Mouse (Mus musculus) MEL (cell line): ENCODE measurements around the gene Cox17. TPM values are rescaled to one million over a fixed set of nuclear protein-coding genes. Genes with fewer than 3 reads are reported as not detected.

Source experiments
- DNase-seq: peaks from one replicate; pipeline ENCODE4 v3.0.0; 2011; ENCODE audit warnings: low read depth, low spot score
- H3K27ac ChIP-seq: 2 replicates; pipeline ENCODE4 v1.5.1; 2012; ENCODE audit warnings: low read depth, mild to moderate bottlenecking, control low read depth, low read length, moderate library complexity; ENCODE audit not compliant: control insufficient read depth
- H3K27me3 ChIP-seq, 2 experiments: fragments of 150-350 bp in 1 of 2; sonication (generic) in 1 of 2; 2 replicates each; pipeline ENCODE4 v1.6.1; 2012; ENCODE audit warnings: low read length in 2 of 2, mild to moderate bottlenecking in 2 of 2, improper control_type of control experiment in 1 of 2, moderate library complexity in 1 of 2; ENCODE audit not compliant: insufficient read depth in 2 of 2, control insufficient read depth in 1 of 2
- H3K36me3 ChIP-seq, 2 experiments: 2 replicates each; pipeline ENCODE4 v1.6.1; 2012 to 2014; ENCODE audit warnings: low read length in 2 of 2, improper control_type of control experiment in 1 of 2, inconsistent platforms in 1 of 2, mild to moderate bottlenecking in 1 of 2; ENCODE audit not compliant: insufficient read depth in 2 of 2, control insufficient read depth in 1 of 2
- H3K4me1 ChIP-seq, 2 experiments: fragments of 150-350 bp in 1 of 2; sonication (generic) in 1 of 2; 2 replicates each; pipeline ENCODE4 v1.6.1; 2012; ENCODE audit warnings: low read length in 2 of 2, improper control_type of control experiment in 1 of 2, mild to moderate bottlenecking in 1 of 2; ENCODE audit not compliant: insufficient read depth in 2 of 2, control insufficient read depth in 1 of 2
- H3K4me3 ChIP-seq, 2 experiments: fragments of 150-350 bp in 1 of 2; sonication (generic) in 1 of 2; 2 replicates each; pipeline ENCODE4 v1.5.1; 2012; ENCODE audit warnings: low read depth in 2 of 2, low read length in 2 of 2, mild to moderate bottlenecking in 2 of 2, moderate library complexity in 2 of 2, control low read depth in 1 of 2, improper control_type of control experiment in 1 of 2; ENCODE audit not compliant: control insufficient read depth in 1 of 2, insufficient read depth in 1 of 2
- H3K79me2 ChIP-seq: 2 replicates; pipeline ENCODE4 v1.6.1; 2012; ENCODE audit warnings: mild to moderate bottlenecking, low read length, moderate library complexity; ENCODE audit not compliant: control insufficient read depth, poor library complexity, insufficient read depth
- H3K9ac ChIP-seq: 2 replicates; pipeline ENCODE4 v1.6.1; 2012; ENCODE audit warnings: low read depth, mild to moderate bottlenecking, control low read depth, low read length, moderate library complexity; ENCODE audit not compliant: control insufficient read depth, poor library complexity, severe bottlenecking
- H3K9me3 ChIP-seq: fragments of 150-350 bp; sonication (generic); replicated peaks from 2 replicates; pipeline ENCODE4 v1.6.1; 2012; ENCODE audit warnings: mild to moderate bottlenecking, low read length, improper control_type of control experiment, moderate library complexity; ENCODE audit not compliant: insufficient read depth
- CHD1 ChIP-seq: IDR thresholded peaks from 2 replicates; pipeline ENCODE4 v1.6.1; 2012; ENCODE audit warnings: low read depth, mild to moderate bottlenecking, inconsistent platforms, low read length, improper control_type of control experiment
- CHD2 ChIP-seq: IDR thresholded peaks from 2 replicates; pipeline ENCODE4 v1.6.1; 2011; ENCODE audit warnings: low read length, improper control_type of control experiment
- CTCF ChIP-seq, 3 experiments: IDR thresholded peaks in 2 of 3; conservative IDR thresholded peaks in 1 of 3; 2 replicates each; pipeline ENCODE4 v1.5.1; 2011 to 2012; ENCODE audit warnings: low read length in 3 of 3, low read depth in 2 of 3, mild to moderate bottlenecking in 2 of 3, improper control_type of control experiment in 1 of 3, inconsistent platforms in 1 of 3, mixed read lengths in 1 of 3, moderate library complexity in 1 of 3; ENCODE audit not compliant: control insufficient read depth in 1 of 3, insufficient read depth in 1 of 3, poor library complexity in 1 of 3, severe bottlenecking in 1 of 3
- E2F4 ChIP-seq: IDR thresholded peaks from 2 replicates; pipeline ENCODE4 v1.6.1; 2011; ENCODE audit warnings: low read depth, low read length, improper control_type of control experiment, borderline replicate concordance
- ELF1 ChIP-seq: IDR thresholded peaks from 2 replicates; pipeline ENCODE4 v1.6.1; 2014; ENCODE audit warnings: low read depth, mild to moderate bottlenecking, inconsistent platforms, low read length, improper control_type of control experiment, moderate library complexity
- EP300 ChIP-seq, 2 experiments: IDR thresholded peaks; 2 replicates each; pipeline ENCODE4 v1.6.1; 2011; ENCODE audit warnings: improper control_type of control experiment in 2 of 2, low read length in 2 of 2, low read depth in 1 of 2, mild to moderate bottlenecking in 1 of 2
- ETS1 ChIP-seq: IDR thresholded peaks from 2 replicates; pipeline ENCODE4 v1.6.1; 2012; ENCODE audit warnings: low read depth, mild to moderate bottlenecking, inconsistent platforms, low read length, improper control_type of control experiment, moderate library complexity
- GABPA ChIP-seq: IDR thresholded peaks from 2 replicates; pipeline ENCODE4 v1.6.1; 2012; ENCODE audit warnings: low read depth, mild to moderate bottlenecking, inconsistent platforms, low read length, improper control_type of control experiment, moderate library complexity
- JUND ChIP-seq: IDR thresholded peaks from 2 replicates; pipeline ENCODE4 v1.6.1; 2011; ENCODE audit warnings: low read depth, mild to moderate bottlenecking, improper control_type of control experiment, low read length
- KAT2A ChIP-seq: conservative IDR thresholded peaks from 2 replicates; pipeline ENCODE4 v1.6.1; 2012; ENCODE audit warnings: low read depth, low read length, improper control_type of control experiment, inconsistent platforms
- MAFK ChIP-seq: IDR thresholded peaks from 2 replicates; pipeline ENCODE4 v1.6.1; 2011; ENCODE audit warnings: low read depth, mild to moderate bottlenecking, low read length, improper control_type of control experiment, borderline replicate concordance
- MAZ ChIP-seq: IDR thresholded peaks from 2 replicates; pipeline ENCODE4 v1.6.1; 2012; ENCODE audit warnings: low read depth, mild to moderate bottlenecking, inconsistent platforms, low read length, improper control_type of control experiment
- MXI1 ChIP-seq: IDR thresholded peaks from 2 replicates; pipeline ENCODE4 v1.6.1; 2011; ENCODE audit warnings: mild to moderate bottlenecking, low read depth, low read length, improper control_type of control experiment
- MYC ChIP-seq: IDR thresholded peaks from 2 replicates; pipeline ENCODE4 v1.6.1; 2011; ENCODE audit warnings: low read depth, mild to moderate bottlenecking, low read length, improper control_type of control experiment, moderate library complexity
- NELFE ChIP-seq: IDR thresholded peaks from 2 replicates; pipeline ENCODE4 v1.6.1; 2011; ENCODE audit warnings: low read depth, low read length, improper control_type of control experiment
- POLR2A ChIP-seq, 2 experiments: IDR thresholded peaks; 2 replicates each; pipeline ENCODE4 v1.6.1; 2011 to 2012; ENCODE audit warnings: low read length in 2 of 2, mild to moderate bottlenecking in 2 of 2, control low read depth in 1 of 2, improper control_type of control experiment in 1 of 2, low read depth in 1 of 2, moderate library complexity in 1 of 2; ENCODE audit not compliant: control insufficient read depth in 1 of 2, insufficient read depth in 1 of 2, poor library complexity in 1 of 2
- POLR2AphosphoS5 ChIP-seq: IDR thresholded peaks from 2 replicates; pipeline ENCODE4 v1.6.1; 2012; ENCODE audit warnings: low read depth, borderline replicate concordance, mild to moderate bottlenecking, inconsistent platforms, low read length, moderate library complexity, mixed read lengths
- RAD21 ChIP-seq: IDR thresholded peaks from 2 replicates; pipeline ENCODE4 v1.6.1; 2011; ENCODE audit warnings: mild to moderate bottlenecking, low read depth, low read length, improper control_type of control experiment
- SIN3A ChIP-seq: IDR thresholded peaks from 2 replicates; pipeline ENCODE4 v1.6.1; 2012; ENCODE audit warnings: low read length, improper control_type of control experiment, inconsistent platforms
- USF2 ChIP-seq, 2 experiments: IDR thresholded peaks; 2 replicates each; pipeline ENCODE4 v1.6.1; 2011 to 2012; ENCODE audit warnings: improper control_type of control experiment in 2 of 2, low read length in 2 of 2, borderline replicate concordance in 1 of 2, inconsistent platforms in 1 of 2, low read depth in 1 of 2, mild to moderate bottlenecking in 1 of 2; ENCODE audit not compliant: insufficient read depth in 1 of 2
- ZC3H11A ChIP-seq: IDR thresholded peaks from 2 replicates; pipeline ENCODE4 v1.6.1; 2012; ENCODE audit warnings: low read depth, mild to moderate bottlenecking, inconsistent platforms, low read length, improper control_type of control experiment
- ZKSCAN1 ChIP-seq: IDR thresholded peaks from 2 replicates; pipeline ENCODE4 v1.6.1; 2012; ENCODE audit warnings: low read depth, mild to moderate bottlenecking, inconsistent platforms, low read length, improper control_type of control experiment, moderate library complexity
- polyA plus RNA-seq, 2 experiments: library from polyadenylated mRNA; stranded (reverse) in 1 of 2; unstranded in 1 of 2; fragments of >175 nt in 1 of 2; fragments of >200 nt in 1 of 2; gene quantifications; 2 replicates each; pipeline versions ENCODE4 v1.2.1 to v1.2.4; 2012; ENCODE audit warnings: low replicate concordance in 2 of 2, low read depth in 1 of 2; ENCODE audit not compliant: insufficient read length in 2 of 2, insufficient read depth in 1 of 2, missing spikeins in 1 of 2
- total RNA-seq: library from RNA; depleted of rRNA; stranded (reverse); fragments of 300-350 nt; gene quantifications from 2 replicates; pipeline ENCODE4 v1.2.3, GENCODE M21; 2012

Cox17 gene
- total and polyA plus RNA-seq, 3 experiments = 269 to 295 TPM; not detected in 1

GRCm38 (mm10) chr16:38395060-38395730 is 48.4 kb downstream of the Cox17 start:
- DNase-seq = peak; percentile 27
- no peak overlapping the region for H3K4me3 ChIP-seq

GRCm38 (mm10) chr16:38396155-38396554 is 49.4 kb downstream of the Cox17 start:
- peak overlapping the region; percentile 59 for H3K9ac ChIP-seq
- peak; percentile 41 to 46; a peak in 3 of 4 replicates for TF ChIP-seq EP300 (IDR thresholded peaks at IDR 0.05; ENCODE audit: low read depth in 1 of 2, low read length in 2 of 2)
- TF ChIP-seq SIN3A = peak; percentile 32; the same call in 1 of the 2 replicates
- no peak for TF ChIP-seq E2F4
- TF ChIP-seq JUND = peak; percentile 74; the same call in 1 of the 2 replicates
- no peak for TF ChIP-seq CHD2
- peak; percentile 31; the same call in 1 of the 2 replicates for TF ChIP-seq MXI1
- TF ChIP-seq ETS1 = peak; percentile 88
- no peaks in the 10 kb centered on the region for H3K27me3 ChIP-seq
- DNase-seq = peak; percentile 90
- H3K79me2 ChIP-seq = no peaks in the 10 kb centered on the region
- H3K9me3 ChIP-seq = no peaks in the 10 kb centered on the region
- H3K4me3 ChIP-seq = peak overlapping the region; percentile 8 to 55; a peak in 3 of 4 replicates
- peaks cover 7 to 23% of the 10 kb centered on the region in 2 experiments for H3K4me1 ChIP-seq
- H3K36me3 ChIP-seq = peaks cover 0 to 20% of the 10 kb centered on the region in 2 experiments; a peak in 2 of 4 replicates
- H3K27ac ChIP-seq = peak overlapping the region; percentile 60

More at GRCm38 (mm10) chr16:38395060-38395730, 48.4 kb downstream of the Cox17 start:
- TF ChIP-seq GABPA (no peak), MAFK (no peak), POLR2A (IDR thresholded peaks at IDR 0.05; ENCODE audit: control insufficient read depth in 1 of 2, insufficient read depth in 1 of 2, low read depth in 1 of 2, low read length in 2 of 2, poor library complexity in 1 of 2) (no peak), POLR2AphosphoS5 (no peak), NELFE (no peak), CHD2 (no peak), USF2 (IDR thresholded peaks at IDR 0.05; ENCODE audit: borderline replicate concordance in 1 of 2, insufficient read depth in 1 of 2, low read depth in 1 of 2, low read length in 2 of 2) (no peak), ELF1 (no peak), MYC (no peak), RAD21 (no peak), ZKSCAN1 (no peak), MXI1 (no peak), ZC3H11A (no peak), CTCF (IDR thresholded peaks at IDR 0.05 in 2 of 3, conservative IDR thresholded peaks at IDR 0.05 in 1 of 3; ENCODE audit: control insufficient read depth in 1 of 3, insufficient read depth in 1 of 3, low read depth in 2 of 3, low read length in 3 of 3, poor library complexity in 1 of 3, severe bottlenecking in 1 of 3) (no peak), MAZ (no peak), KAT2A (no peak), CHD1 (no peak)
- TF ChIP-seq, all 39 proteins: peak for 0
- Histone ChIP-seq H3K36me3 (peaks cover 0 to 20% of the 10 kb centered on the region in 2 experiments; a peak in 2 of 4 replicates), H3K27ac (peak overlapping the region; percentile 33), H3K9me3 (no peaks in the 10 kb centered on the region), H3K4me1 (peaks cover 7 to 23% of the 10 kb centered on the region in 2 experiments), H3K27me3 (no peaks in the 10 kb centered on the region), H3K79me2 (no peaks in the 10 kb centered on the region), H3K9ac (peak overlapping the region; percentile 43)
